Mouse (Mus musculus) erythroid progenitor cell, adult 5-6 weeks (primary cell): ENCODE measurements around the gene Hoxa1. TPM values are rescaled to one million over a fixed set of nuclear protein-coding genes. Genes with fewer than 3 reads are reported as not detected.

ENCODE experiments used
- ATAC-seq: replicated peaks from 2 replicates; pipeline ENCODE4 v1.8.0; 2016; ENCODE audit warnings: moderate number of reproducible peaks, mild to moderate bottlenecking, moderate TSS enrichment, inconsistent platforms; ENCODE audit not compliant: poor library complexity, low FRiP score, severe bottlenecking
- total RNA-seq, 2 experiments: library from RNA; stranded (forward) in 1 of 2; stranded (reverse) in 1 of 2; fragments of 150-400 nt in 1 of 2; fragments of 186-747, 209-891 nt in 1 of 2; gene quantifications; 2 replicates each; pipeline versions ENCODE4 v1.2.3 to v1.2.4; 2015 to 2017; ENCODE audit warnings: low replicate concordance in 2 of 2

The Hoxa1 gene
- total RNA-seq, 2 experiments from 2014 or later = not detected

GRCm38 (mm10) chr6:52174968-52175751 lies 17.0 kb upstream of the Hoxa1 start:
- ATAC-seq = no peak

- ATAC-seq = no peak
Observed at GRCm38 (mm10) chr6:52173648-52174047, 15.5 kb upstream of the Hoxa1 start.

DNA sequence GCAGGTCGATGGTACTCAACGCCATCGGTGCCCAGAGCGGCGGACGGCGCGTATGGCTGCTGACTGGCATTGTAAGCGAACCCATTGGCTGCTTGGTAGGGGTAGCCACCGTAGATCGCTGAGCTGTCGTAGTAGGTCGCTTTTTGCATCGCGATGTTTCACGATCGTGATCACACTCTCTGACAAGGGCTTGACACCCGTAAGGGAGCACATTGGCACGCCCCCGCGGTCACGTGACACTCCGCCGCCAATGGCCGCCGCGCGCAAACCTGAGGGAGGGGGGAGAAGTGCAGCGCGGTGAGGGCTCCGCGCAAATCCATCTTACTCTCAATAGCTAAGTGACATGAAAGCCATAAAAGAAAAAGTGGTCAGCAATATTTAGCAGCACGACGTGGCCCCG lies 14.4 kb upstream of the Hoxa1 start:
- no peak for ATAC-seq

- ATAC-seq = no peak
Observed at GRCm38 (mm10) chr6:52171938-52172337, 13.8 kb upstream of the Hoxa1 start.

- ATAC-seq = no peak
Observed at GRCm38 (mm10) chr6:52171331-52171730, 13.2 kb upstream of the Hoxa1 start.

GRCm38 (mm10) chr6:52170898-52171223 lies 12.7 kb upstream of the Hoxa1 start:
- ATAC-seq = no peak

DNA sequence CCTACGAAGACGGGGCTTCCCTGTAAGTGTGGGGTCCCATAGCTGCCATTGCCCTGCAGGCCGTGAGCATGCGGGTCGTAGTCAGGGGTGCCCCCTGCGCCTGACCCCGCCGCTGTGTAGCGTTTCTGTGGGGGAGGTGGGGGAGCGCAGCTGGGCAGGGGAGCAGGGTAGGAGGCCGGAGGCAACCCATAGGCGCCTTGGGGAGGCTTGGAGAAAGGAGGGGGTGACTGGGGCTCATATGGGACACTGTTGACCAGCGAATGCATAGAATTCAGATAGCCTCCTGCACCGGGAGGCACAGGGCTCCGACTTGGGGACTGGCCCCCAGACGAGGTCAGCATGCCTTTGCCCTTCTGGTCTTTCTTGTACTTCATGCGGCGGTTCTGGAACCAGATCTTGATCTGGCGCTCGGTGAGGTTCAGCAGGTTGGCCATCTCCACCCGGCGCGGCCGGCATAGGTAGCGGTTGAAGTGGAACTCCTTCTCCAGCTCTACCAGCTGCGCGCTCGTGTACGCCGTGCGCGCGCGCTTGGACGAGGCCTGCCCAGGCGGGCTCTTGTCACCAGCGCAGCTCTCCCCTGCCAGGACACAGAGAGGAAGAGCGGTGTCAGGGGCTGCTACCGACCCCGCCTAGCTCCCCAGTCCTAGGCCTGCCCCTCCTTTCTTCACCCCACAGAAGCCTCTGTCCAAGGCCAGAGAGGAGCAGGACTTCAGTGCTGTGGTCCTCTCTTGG lies 12.2 kb upstream of the Hoxa1 start:
- ATAC-seq = no peak

GRCm38 (mm10) chr6:52169499-52170165 lies 11.5 kb upstream of the Hoxa1 start:
- ATAC-seq = no peak

DNA sequence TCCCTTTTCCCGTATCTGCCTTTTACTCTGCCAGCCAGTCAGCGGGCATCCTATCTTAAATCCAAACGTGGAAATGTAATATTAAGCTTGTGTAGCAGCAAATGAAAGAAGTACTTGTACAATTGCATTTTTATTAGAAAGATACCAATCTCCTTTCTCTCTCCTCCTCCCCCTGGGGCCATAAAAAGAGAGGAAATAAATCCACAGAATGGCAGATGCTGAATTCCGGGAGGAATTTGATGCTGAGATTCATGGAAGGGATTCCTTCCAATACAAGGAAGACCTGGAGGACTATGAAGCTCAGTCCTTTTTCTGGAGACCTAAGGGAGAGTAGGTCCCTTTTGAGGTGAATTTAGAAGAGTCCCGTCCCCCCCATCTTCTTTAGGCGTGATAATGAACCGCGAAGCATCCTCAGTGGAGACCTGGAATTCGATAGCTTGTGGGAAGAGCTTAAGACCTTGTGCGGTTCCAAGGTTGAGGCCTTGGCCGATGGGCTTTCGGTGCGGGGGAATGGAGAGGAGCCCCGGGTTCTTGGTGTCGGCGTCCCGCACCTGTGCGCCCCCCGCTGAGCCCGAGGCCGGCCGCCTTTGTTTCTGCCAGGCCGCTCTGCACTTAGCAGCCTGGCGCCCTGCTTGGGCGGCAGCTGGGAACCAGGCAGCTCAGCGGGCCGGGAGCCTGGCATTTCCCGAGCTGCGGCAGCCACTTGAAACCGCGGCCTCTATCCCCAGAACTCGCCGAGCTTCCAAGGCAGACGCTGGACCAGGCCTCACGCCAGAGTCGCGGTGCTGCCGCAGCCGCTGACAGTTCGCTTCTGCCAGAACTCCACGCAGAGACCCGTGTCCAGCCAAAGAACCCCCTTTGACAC lies 10.3 kb upstream of the Hoxa1 start:
- ATAC-seq = no peak

GRCm38 (mm10) chr6:52167736-52168161 lies 9.6 kb upstream of the Hoxa1 start:
- ATAC-seq = no peak

DNA sequence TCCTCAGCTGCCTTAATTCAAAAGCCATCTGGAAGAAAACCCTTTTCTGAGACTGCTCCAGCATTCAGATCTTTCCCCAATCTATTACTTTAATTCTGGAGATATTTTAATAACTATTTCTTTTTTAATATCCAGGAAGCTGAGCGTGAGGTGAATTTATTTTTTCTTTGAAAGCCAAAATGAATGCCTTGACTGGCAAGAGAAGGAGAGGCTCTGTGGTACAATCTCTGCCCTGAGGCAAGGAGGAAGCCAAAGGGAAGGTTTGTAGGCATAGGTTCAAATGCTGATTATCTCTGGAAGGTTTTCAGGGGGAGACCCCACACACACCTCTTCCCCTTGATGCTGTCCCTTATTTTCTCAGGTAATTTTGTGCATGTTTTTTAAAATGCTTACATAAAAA lies 9.1 kb upstream of the Hoxa1 start:
- no peak for ATAC-seq

GRCm38 (mm10) chr6:52166431-52167077 lies 8.4 kb upstream of the Hoxa1 start:
- ATAC-seq = no peak

DNA sequence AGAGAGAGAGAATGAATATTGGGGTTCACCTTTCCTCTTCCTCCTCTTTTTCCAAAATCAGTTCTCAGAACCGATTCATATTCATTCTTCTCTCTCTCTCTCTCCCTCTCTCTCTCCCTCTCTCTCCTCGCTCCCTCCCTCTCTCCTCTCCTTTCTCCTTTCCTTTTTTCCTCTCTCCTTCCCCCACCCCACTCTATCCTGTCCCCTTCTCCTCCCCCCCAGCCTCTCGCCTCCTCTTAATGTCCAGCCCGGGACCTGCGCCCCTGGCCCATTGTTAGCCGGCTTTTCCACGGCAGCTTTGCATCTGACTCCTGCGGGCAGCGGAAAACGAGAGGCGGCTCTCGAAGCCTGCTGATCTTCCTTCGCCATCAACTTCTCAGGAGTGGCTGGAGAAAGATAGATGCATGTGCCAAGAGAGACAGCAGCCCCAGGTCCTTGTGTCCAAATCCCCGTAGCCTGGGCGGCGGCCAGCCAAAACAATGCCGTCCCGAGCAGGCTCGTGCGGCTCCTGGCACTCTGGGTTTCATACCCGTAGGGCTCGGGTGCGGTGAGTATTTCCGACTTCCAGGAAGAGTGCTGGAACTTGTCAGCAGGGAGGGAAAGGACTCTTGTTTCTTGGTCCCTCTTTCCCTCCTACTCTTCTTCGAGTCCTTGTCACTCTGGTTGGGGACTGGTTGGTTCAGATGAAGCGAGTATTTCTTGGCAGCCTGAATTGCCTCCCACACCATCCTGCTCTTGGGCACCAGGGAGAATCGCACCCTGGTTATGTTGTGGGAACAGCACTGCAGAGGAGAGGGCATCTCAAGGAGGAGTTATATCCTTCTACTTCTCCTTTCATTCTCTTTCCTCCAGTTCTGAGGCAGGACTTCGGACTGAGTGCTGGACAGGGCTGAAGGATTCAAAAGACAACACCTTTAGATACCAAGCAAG lies 7.6 kb upstream of the Hoxa1 start:
- no peak for ATAC-seq

- ATAC-seq = no peak
Observed at GRCm38 (mm10) chr6:52164626-52165440, 6.7 kb upstream of the Hoxa1 start, which contains the start of gene Hoxa2. Gene Hoxa2, minus strand, starts transcription at chr6:52164831.

- no peak for ATAC-seq
Observed at GRCm38 (mm10) chr6:52164051-52164625, 6.0 kb upstream of the Hoxa1 start.

DNA sequence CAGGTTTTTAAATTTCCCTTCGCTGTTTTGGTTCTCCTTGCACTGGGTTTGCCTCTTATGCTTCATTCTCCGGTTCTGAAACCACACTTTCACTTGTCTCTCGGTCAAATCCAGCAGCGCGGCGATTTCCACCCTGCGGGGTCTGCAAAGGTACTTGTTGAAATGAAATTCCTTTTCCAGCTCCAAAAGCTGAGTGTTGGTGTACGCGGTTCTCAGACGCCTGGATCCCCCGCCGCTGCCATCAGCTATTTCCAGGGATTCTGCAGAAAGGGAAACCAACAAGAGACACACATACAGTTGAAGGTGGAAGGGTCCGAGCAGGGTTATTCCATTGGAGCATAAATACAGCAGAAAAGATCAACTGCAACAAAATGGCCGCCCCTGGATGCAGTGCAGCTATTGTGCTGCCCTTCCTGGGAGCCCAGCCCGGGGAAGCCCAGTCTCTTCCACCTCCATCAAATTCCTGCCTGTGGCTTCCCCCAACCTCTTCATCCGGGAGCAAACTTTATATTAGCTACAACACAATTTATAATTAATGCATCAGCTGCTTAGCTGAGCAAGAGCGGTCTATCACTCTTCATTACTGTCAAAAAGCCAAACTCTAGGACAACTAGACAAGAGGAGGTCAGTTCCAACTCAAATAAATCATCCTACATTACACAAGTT lies 5.4 kb upstream of the Hoxa1 start:
- ATAC-seq = no peak
